Mouse (Mus musculus): ENCODE data around the gene Gm39566. TPM values are rescaled to one million over a fixed set of nuclear protein-coding genes. Genes with fewer than 3 reads are reported as not detected.

Gm39566 gene
- polyA plus RNA-seq, 1 experiment from 2014 or later = not detected

DNA sequence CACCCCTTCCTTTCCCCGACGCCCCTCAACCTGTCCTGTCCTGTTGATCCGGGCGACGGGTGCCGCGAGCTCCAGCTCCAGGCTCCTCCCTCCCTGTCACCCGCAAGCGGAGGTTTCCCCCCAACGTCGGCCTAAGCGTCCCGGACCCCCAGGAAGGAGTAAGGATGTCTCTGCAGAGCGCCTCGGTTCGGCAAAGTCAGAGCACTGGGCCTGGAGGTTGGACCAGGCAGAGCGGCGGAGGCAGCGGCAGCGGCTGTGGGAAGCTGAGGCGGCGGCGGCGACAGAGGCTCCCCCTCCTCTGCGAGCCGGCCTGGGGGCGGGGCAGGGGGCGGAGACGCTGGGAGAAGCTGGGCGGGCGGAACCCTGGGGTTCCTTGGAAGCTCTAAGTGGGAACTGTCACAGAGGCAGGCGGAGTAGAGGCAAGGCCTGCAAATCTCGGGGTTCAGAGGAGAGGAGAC is 12.4 kb downstream of the Gm39566 start:
- H3K4me3 ChIP-seq = peak overlapping the region; percentile 67
- peak; percentile 86 for DNase-seq (ENCODE audit: low spot score)
- H3K27me3 ChIP-seq (replicated peaks; ENCODE audit: low read depth, poor library complexity, severe bottlenecking) = peaks cover 98% of the 10 kb centered on the region
- peaks cover 63% of the 10 kb centered on the region for H3K4me1 ChIP-seq
- peak overlapping the region; percentile 63 for H3K27ac ChIP-seq (replicated peaks)
- H3K9me3 ChIP-seq = no peaks in the 10 kb centered on the region; the same call in 1 of the 2 replicates
- under 1% methylated on average over 33 of the region's 33 CpGs for WGBS
- H3K36me3 ChIP-seq (replicated peaks) = no peaks in the 10 kb centered on the region

DNA sequence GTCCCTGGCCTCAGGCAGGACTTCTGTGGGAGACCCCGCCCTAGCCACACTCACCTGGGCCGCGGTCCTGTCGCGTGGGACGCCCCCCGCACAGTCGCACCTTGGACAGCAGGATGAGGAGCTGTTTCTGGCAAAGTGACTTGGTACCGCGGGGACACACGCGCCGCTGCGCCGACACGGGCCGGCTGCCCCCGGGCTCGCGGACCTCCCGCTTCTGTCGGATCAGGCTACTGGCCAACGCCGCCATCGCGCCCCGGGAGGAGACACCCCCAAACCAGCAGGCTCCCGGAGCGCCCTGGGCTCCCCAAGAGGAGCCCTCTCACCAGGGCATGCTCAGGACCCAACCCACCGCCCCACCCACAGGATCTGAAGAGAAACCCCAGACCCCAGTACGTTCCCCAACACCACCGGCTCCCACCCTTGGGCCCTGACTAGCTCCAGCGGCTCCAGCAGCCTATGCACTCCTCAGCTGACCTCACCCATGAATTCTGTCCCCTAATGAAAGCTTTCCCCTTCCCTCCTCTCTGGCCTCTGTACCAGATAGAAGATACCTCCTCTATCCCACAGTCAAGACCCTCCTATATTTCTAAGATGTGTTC is 13.6 kb downstream of the Gm39566 start, which contains the start of gene Fgf11:
TSS of gene Fgf11 (minus strand) at position 479 of the 599 bp plus-strand sequence.
- H3K36me3 ChIP-seq (replicated peaks) = no peaks in the 10 kb centered on the region
- H3K27me3 ChIP-seq (replicated peaks; ENCODE audit: low read depth, poor library complexity, severe bottlenecking) = peaks cover 100% of the 10 kb centered on the region
- DNase-seq (ENCODE audit: low spot score) = peak; percentile 43
- 1% methylated on average over 33 of the region's 33 CpGs for WGBS
- no peaks in the 10 kb centered on the region; the same call in 1 of the 2 replicates for H3K9me3 ChIP-seq
- peaks cover 63% of the 10 kb centered on the region for H3K4me1 ChIP-seq
- peak within 1 kb of the TSS; percentile 91 for H3K27ac ChIP-seq (replicated peaks)
- peak within 1 kb of the TSS; percentile 67 for H3K4me3 ChIP-seq

DNA sequence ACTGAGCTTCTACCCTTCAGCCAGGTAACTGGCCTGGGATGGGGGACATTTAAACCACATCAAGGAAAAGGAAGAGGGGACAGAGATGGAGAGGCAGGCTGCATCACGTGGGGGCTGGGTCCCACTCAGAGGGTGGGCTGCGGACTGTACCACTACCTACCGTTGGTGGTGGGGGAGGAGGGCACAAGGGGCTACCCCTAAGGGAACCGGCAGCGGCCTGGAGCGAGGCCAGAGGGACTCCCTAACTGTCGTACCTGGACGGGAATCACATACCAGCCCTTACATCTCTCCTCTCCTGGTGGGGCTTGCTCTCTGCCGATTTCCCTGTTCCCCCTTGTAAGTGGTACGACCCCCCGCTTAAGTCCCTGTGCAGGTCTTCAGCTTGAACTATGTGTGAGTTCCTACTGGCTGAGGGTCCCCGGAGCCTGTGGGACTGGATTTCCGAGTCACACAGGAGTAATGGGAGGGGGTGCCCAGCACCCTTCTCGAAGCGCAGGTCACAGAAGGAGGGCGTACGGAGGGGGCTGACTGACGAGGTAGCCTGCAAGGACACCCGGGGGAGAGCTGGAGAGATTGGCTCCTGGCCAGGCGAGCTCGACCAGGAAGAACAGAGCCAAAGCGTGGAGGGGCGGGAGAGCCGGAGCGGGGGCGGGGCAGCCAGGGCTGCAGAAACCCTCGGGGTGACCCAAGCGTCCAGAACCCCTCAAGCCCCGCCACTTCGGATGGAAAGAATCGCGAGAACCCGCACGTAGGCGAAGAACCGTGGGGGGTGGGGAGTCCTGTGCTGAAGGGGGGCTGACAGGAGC is 14.5 kb downstream of the Gm39566 start:
- Histone ChIP-seq H3K27ac (replicated peaks) (peak overlapping the region; percentile 91), H3K4me1 (peaks cover 68% of the 10 kb centered on the region), H3K36me3 (replicated peaks) (no peaks in the 10 kb centered on the region), H3K27me3 (replicated peaks; ENCODE audit: low read depth, poor library complexity, severe bottlenecking) (peaks cover 100% of the 10 kb centered on the region), H3K4me3 (peak overlapping the region; percentile 67), H3K9me3 (no peaks in the 10 kb centered on the region)
- peak; percentile 88 for DNase-seq (ENCODE audit: low spot score)
- under 1% methylated on average over 36 of the region's 36 CpGs for whole genome bisulfite sequencing

DNA sequence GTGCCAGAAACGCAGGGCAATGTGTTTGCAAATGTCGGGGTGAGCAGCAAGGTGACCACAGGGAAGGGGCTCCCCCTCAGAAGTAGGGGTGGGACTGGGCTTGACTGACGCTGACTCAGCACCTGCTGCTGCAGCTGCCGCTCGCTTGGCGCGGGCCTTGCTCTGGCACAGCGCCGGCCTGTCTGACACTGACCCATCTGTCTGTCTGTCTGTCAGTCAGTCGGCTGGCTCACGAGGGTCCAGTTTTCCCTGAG is 15.0 kb downstream of the Gm39566 start:
- no peak for DNase-seq (ENCODE audit: low spot score)
- Histone ChIP-seq H3K27me3 (replicated peaks; ENCODE audit: low read depth, poor library complexity, severe bottlenecking) (peaks cover 100% of the 10 kb centered on the region), H3K36me3 (replicated peaks) (no peaks in the 10 kb centered on the region), H3K4me1 (peaks cover 72% of the 10 kb centered on the region), H3K9me3 (no peaks in the 10 kb centered on the region), H3K4me3 (peak overlapping the region; percentile 67), H3K27ac (replicated peaks) (peak overlapping the region; percentile 91)
- under 1% methylated on average over 11 of the region's 11 CpGs for WGBS

DNA sequence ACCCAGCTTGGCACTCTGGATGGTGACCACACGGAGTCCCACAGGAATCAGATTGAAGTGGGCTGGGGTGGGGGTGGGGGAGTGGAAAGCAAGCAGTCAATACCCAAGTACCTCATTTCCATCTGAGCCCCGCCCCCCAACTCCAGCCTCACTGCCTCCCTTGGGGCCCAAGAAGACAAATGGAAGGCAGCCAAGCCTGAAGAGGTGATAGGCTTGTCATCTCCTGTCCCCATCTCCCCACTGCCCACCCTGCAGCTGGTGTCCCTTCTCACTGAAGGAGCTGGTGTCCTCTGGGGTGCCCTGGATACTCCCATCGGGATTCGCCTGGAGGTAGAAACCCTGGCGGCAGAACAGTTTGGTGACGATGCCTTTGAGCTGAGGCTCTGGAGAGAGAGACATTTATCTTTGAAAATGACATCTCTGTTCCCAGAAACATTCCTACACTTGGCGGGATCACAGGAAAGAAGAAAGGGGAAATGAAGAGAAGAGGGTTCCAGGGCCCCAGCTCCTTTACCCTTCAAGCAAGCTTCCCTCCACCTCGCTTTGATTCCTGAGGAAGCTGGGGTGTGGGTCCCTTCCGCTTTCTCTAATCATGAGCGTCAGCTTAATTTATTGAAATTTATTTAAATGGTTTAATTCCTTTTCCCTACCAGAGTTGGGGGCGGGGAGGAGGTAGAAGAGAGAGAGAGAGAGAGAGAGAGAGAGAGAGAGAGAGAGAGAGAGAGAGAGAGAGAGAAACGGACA is 15.5 kb downstream of the Gm39566 start:
- DNase-seq (ENCODE audit: low spot score) = no peak
- peaks cover 67% of the 10 kb centered on the region for H3K4me1 ChIP-seq
- H3K27ac ChIP-seq (replicated peaks) = peak overlapping the region; percentile 91
- H3K36me3 ChIP-seq (replicated peaks) = no peaks in the 10 kb centered on the region
- 23% methylated on average over 12 of the region's 12 CpGs for WGBS
- H3K27me3 ChIP-seq (replicated peaks; ENCODE audit: low read depth, poor library complexity, severe bottlenecking) = peaks cover 100% of the 10 kb centered on the region
- no peaks in the 10 kb centered on the region for H3K9me3 ChIP-seq
- peak overlapping the region; percentile 67 for H3K4me3 ChIP-seq

DNA sequence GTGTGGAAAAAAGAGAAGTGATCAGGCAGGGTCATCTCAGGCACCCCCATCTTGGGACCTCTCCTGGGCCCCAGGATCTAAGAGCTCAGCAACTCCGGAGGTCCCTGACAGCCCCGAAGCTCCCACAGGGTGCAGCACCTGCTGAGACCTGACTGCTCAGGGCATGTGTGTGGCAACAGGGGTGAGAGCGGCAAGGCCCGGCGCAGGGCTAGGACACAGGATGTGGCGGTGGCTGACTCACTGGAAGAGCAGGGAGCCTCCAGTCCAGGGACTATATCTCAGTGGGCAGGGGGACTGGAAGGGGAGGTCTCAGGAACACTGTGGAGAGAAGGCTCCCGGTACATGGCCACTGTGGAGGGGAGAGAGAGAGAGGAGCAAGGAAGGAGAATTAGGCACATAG is 17.2 kb downstream of the Gm39566 start:
- DNase-seq (ENCODE audit: low spot score) = no peak
- Histone ChIP-seq H3K27me3 (replicated peaks; ENCODE audit: low read depth, poor library complexity, severe bottlenecking) (peaks cover 100% of the 10 kb centered on the region), H3K4me1 (peaks cover 51% of the 10 kb centered on the region), H3K4me3 (no peak overlapping the region), H3K36me3 (replicated peaks) (no peaks in the 10 kb centered on the region), H3K9me3 (no peaks in the 10 kb centered on the region), H3K27ac (replicated peaks) (no peak overlapping the region)
- 77% methylated on average over 7 of the region's 7 CpGs for WGBS

DNA sequence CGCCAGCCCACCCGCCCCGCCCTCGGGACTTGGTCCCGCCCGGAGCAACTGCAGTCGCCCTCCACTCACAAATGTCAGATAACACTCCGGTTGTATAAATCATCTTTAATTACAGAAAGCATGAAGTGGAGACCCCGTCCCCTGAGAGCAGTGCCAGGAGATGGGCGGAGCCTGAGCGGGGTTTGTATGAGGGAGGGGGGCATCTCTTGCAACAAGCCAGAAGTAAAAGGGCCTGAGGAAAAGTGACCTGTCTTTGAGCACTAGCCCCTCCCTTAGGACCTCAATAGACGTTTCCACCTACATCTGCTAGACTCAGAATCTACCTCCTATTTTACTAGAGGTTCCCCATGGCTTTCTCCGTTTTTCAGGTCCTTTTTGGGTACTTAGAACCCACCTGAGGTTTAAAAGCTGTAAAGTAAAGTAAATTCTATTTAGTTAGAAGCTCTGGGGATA is 19.1 kb downstream of the Gm39566 start:
- no peaks in the 10 kb centered on the region for H3K36me3 ChIP-seq (replicated peaks)
- peak overlapping the region; percentile 66; the same call in 1 of the 2 replicates for H3K27ac ChIP-seq (replicated peaks)
- H3K9me3 ChIP-seq = no peaks in the 10 kb centered on the region
- peaks cover 32% of the 10 kb centered on the region for H3K4me1 ChIP-seq
- peaks cover 89% of the 10 kb centered on the region for H3K27me3 ChIP-seq (replicated peaks; ENCODE audit: low read depth, poor library complexity, severe bottlenecking)
- no peak for DNase-seq (ENCODE audit: low spot score)
- peak overlapping the region; percentile 64 for H3K4me3 ChIP-seq
- WGBS = 2% methylated on average over 13 of the region's 13 CpGs

DNA sequence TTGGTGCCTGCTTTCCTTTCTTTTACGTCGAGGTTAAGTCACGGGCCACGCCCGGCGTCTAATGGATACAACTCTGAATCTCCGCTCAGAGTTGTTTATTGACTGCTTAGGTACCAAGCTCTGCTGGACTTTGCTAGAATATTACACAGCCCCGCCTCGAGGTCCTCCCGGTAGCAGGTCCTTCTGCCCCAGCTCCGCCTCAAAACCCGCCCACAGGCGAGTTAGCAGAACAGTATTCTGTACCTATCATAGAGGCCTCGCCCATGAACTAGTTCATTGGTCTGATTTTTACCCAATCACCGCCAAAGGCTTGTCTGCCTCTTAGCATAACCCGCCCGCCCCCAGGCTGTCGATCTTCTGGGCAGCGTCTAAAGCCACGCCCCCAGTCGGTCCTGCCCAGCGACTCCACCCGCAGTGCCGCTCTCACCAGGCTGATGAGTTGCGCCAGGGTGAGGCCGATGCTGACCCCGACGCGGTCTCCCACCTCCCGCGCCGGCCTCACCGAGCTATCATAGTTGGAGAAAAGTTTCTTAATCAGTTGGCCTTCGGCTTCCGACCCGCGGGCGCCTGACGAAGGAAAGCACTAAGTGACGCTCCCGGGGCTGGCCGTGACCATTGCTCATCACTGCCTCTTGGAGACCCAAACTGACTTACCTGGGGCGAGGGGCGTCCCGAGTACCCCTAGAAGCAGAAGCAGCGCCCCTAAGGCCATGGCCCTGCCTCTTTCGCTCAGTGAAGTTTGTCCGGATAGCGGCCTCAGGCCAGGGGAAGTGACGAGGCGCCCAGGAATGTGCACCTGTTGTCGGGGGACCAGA is 19.7 kb downstream of the Gm39566 start, which contains the start of gene Chrnb1:
TSS of gene Chrnb1 (minus strand) at position 776 of the 815 bp plus-strand sequence.
- Histone ChIP-seq H3K36me3 (replicated peaks) (no peaks in the 10 kb centered on the region), H3K4me3 (peak within 1 kb of the TSS; percentile 64), H3K4me1 (peaks cover 25% of the 10 kb centered on the region), H3K27me3 (replicated peaks; ENCODE audit: low read depth, poor library complexity, severe bottlenecking) (peaks cover 83% of the 10 kb centered on the region), H3K9me3 (no peaks in the 10 kb centered on the region), H3K27ac (replicated peaks) (peak within 1 kb of the TSS; percentile 66)
- 2% methylated on average over 52 of the region's 52 CpGs for WGBS
- peak; percentile 93 for DNase-seq (ENCODE audit: low spot score)

DNA sequence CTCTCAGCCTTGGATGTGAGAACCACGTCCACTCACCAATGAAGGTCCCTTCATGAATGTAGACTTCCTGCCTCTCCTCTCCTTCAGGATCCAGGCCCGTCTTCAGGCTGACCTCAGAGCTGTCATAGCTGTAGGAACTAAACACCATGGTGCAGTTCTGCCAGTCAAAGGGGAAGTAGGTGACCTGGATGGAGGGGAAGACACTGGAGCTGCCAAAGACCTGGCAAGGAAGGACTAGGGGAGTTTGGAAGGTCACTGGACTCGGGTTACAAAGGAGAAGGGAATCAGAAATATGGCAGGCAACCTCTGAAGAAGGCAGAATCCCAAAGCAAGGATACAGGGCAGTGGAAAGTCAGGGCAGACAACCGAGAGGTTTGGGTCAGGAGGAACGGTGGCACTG is 21.7 kb downstream of the Gm39566 start:
- WGBS = 65% methylated on average over 5 of the region's 5 CpGs
- no peak for DNase-seq (ENCODE audit: low spot score)
- H3K27ac ChIP-seq (replicated peaks) = no peak overlapping the region
- H3K9me3 ChIP-seq = no peaks in the 10 kb centered on the region
- no peaks in the 10 kb centered on the region for H3K36me3 ChIP-seq (replicated peaks)
- H3K27me3 ChIP-seq (replicated peaks; ENCODE audit: low read depth, poor library complexity, severe bottlenecking) = peaks cover 63% of the 10 kb centered on the region
- peaks cover 17% of the 10 kb centered on the region for H3K4me1 ChIP-seq
- no peak overlapping the region for H3K4me3 ChIP-seq

DNA sequence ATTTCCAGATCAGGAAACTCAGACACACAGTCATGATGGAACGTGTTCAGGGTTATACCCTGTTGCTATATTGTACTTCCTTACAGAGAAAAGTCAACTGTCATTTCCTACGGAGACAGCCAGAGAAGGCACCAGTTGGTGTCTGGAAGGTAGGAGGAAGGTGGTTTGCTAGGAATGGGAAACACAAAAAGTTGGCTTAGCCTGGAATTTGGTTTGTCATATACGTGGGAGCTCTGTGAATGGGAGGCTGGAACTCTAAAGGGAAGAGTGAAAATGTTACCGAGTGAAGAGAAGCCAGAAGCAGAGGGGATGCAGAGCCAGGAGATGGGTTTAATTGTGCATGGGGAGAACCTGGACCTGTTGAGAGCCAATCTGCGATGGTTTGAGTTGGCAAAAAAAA is 23.7 kb downstream of the Gm39566 start:
- WGBS = 75% methylated on average over 5 of the region's 5 CpGs
- Histone ChIP-seq H3K27me3 (replicated peaks; ENCODE audit: low read depth, poor library complexity, severe bottlenecking) (peaks cover 43% of the 10 kb centered on the region), H3K4me1 (peaks cover 17% of the 10 kb centered on the region), H3K9me3 (no peaks in the 10 kb centered on the region), H3K36me3 (replicated peaks) (no peaks in the 10 kb centered on the region), H3K4me3 (no peak overlapping the region), H3K27ac (replicated peaks) (no peak overlapping the region)
- DNase-seq (ENCODE audit: low spot score) = no peak

DNA sequence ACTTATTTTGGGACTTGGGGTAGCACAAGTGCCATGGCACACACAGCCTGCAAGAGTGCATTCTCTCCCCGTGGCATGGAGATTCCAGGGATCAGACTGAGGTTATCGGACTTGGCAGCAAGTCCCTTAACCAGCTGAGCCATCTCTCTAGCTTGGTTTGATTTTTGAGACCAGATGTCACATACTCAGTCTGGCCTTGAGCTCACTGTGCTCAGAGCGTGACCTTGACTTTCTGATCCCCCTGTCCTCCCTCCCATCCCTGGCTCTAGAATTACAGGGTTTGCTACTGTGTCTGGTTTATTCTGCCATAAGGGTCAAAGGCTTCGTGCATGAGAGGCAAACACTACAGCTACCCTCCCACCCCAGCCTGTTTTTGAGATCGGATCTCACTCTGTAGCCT is 25.7 kb downstream of the Gm39566 start:
- Histone ChIP-seq H3K27ac (replicated peaks) (no peak overlapping the region), H3K4me3 (no peak overlapping the region), H3K36me3 (replicated peaks) (no peaks in the 10 kb centered on the region), H3K4me1 (peaks cover 10% of the 10 kb centered on the region; the same call in 1 of the 2 replicates), H3K27me3 (replicated peaks; ENCODE audit: low read depth, poor library complexity, severe bottlenecking) (peaks cover 23% of the 10 kb centered on the region), H3K9me3 (no peaks in the 10 kb centered on the region)
- no peak for DNase-seq (ENCODE audit: low spot score)
- WGBS = 61% methylated on average over 5 of the region's 5 CpGs

DNA sequence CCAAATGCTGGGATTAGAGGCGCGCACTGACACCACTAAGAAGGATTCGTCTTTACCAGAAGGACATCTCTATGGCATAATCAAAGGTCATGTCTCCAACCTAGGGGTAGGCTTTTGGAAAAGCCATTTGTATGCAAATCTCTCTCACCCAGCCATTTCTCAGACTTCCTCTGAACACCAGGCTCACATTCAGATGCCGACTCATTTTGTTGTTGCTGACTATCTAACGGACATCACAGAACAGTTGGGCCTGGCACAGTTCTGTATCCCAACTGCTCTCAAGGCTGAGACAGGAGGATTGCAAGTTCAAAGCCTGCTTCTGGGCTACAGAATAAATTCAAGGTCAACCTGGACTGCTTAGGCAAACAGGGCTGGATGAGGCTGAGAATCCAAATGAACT is 27.8 kb downstream of the Gm39566 start:
- Histone ChIP-seq H3K36me3 (replicated peaks) (no peaks in the 10 kb centered on the region), H3K4me1 (peaks cover 10% of the 10 kb centered on the region; the same call in 1 of the 2 replicates), H3K4me3 (no peak overlapping the region), H3K27me3 (replicated peaks; ENCODE audit: low read depth, poor library complexity, severe bottlenecking) (peaks cover 9% of the 10 kb centered on the region), H3K27ac (replicated peaks) (no peak overlapping the region), H3K9me3 (no peaks in the 10 kb centered on the region)
- DNase-seq (ENCODE audit: low spot score) = no peak
- WGBS = 86% methylated on average over 5 of the region's 5 CpGs
